Mouse (Mus musculus): ENCODE results near the gene Kcp.

The Kcp gene

DNA sequence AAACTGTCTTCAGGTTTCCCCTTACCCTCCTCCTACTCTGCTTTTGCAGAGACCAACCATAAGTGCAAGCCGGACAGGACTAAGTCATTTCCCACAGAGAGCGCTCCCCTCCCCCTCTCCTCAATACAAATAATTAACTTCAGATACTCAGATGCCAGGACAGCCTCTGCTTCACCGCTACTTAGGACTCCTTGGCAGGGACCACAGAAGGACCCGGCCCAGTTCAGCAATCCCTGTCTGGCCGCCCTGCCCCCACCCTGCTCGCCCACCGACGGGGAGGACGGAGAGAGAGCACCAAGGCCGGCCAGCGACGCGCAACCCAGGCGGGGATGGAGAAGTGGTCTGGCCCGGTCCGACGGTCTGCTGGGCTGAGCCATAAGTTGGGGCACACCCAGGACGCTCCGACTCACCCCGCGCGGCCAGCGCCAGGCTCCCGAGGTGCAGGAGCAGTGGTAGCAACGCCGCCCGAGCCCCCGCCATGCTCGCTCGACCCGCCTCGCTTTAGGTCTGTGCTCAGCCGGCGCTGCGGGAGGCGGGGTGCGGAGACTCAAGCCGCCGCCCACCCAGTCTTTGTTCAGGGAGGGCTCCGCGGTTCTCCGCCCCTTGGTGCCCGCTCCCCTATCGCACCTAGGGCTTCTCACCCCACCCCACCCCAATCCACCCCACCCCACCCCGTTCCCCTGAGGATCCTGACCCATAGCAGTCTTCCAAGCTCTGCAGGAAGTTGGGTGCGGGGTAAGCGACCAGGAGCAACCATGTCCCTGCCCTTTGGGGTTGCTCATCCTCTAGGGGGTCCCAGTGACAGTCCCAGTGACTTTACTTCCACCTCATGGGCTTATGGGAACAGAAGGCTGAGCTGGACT lies at the start of gene Kcp:
TSS of gene Kcp (minus strand) at position 506 of the 863 bp plus-strand sequence.
- peak; percentile 73 for DNase-seq (ENCODE audit: low spot score)

DNA sequence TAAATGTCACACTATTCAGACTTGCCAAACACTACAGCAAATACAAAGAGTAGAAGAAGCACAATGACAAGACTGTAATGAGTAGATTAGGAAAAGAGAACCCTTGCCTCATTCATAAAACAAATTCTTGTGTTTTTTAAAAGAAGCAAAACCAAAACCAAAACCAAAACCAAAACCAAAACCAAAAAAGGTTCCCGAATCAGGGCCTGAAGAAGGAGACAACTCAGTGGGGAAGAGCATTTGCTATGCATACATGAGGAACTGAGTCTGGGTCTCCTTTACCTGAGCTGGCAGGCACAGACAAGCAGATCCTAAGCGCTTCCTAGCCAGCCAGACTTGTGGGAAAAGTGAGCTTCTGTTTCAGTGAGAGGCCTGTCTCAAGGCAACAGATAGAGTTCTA lies 49.4 kb upstream of the Kcp start:
- no peak for DNase-seq (ENCODE audit: low spot score)

DNA sequence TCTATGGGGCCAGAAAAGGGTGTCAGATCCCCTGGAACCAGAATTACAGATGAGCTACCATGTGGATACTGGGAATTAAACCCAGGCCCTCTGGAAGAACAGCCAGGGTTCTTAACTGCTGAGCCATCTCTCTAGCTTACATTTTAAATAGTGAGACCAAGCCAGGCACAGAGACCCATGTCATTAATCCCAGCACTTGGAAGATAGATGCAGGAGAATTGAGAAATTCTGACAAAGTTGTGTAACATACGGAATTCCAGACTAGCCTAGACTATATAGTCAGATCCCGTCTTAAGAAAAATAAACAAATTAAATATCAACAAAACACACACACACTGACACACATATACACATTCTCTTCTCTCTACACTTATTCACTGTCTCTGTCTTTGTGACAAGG lies 44.8 kb upstream of the Kcp start:
- DNase-seq (ENCODE audit: low spot score) = no peak

DNA sequence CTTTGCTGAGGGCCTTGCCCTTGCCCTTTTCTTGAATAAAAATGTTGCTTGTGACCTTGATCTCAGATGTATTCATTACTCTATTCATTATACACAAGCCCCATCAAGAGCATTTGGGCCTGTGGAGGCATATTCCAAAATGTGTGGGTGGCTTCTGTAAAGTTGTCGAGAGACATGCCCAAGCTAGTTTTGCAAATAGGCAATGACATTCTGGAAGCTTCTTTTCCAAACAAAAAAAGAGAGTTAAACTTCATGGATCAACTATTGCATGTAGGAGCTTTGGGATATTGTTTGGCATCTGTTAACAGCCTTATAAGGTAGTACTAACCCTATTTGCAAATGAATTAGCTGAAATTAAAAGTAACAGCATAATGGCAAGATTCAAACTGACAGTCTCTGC lies 40.3 kb upstream of the Kcp start:
- no peak for DNase-seq (ENCODE audit: low spot score)

DNA sequence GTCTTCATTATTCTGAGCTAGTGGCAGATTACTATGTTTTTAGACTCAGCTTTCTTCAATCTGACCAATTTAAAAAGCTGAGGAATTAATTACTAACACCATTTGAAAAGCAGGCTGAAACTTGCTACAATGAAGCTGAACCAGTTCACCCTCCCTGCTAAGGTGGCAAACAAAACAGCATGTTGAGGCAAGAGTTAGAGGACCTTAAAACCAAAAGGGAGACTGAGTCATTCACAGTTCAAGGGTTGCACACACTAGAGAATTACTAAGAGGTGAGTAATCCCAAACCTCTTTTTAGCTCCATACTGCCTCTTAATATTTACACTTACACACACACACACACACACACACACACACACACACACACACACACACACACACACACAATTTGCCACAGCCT lies 39.8 kb upstream of the Kcp start:
- DNase-seq (ENCODE audit: low spot score) = no peak

DNA sequence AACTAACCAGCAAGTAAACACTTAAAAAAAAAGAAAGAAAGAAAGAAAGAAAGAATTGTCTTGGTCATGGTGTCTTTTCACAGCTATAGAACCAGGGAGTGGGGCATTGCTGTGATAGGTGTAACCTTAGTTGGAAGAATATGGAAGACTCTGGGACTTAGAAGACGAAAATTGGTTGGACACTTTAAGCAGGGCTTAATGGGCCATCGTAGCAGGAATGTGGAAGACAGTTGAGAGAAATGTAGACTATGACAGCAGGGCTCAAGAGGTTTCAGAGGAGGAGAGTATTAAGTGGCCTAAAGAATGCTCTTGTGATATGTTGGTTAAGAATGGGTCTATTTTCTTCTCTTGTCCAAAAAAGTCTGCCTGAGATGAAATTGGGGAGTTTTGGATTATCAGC lies 37.9 kb upstream of the Kcp start:
- DNase-seq (ENCODE audit: low spot score) = no peak

DNA sequence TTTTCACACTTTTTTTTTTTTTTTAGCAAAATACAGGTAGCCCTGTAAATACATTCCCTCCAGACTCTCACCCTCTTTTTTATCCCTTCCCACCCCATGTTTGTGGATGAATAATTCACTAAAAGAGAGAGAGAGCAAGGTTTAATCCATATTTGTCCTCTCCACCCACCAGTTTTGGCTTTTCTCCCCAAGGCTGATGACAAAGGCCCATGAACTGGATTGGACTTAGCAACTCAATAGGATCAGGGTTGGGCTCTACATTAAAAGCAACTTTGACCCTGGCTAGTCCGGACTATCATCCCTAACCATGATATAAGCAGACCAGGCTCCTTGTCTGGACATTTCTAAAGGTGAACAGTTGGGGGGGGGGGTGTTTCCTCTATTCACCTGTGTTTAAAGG lies 33.2 kb upstream of the Kcp start:
- no peak for DNase-seq (ENCODE audit: low spot score)

DNA sequence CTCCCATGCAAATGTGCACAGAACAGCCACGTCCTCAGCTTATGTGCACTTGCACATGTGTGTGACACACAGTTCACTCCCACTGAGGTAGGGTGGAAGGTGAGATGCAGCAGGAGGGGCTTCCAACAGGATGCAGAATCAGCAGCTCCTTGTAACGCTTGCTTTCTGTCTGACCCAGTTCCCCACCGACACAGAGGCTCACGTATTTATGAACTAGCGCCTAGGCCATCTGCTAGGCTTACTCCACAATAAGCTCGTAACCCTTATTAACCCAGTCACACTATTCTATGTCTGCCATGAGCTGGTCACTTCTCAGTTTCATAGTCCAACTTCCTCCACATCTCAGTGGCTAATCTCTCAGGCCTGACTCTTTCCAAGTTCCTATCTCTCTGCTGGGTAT lies 32.5 kb upstream of the Kcp start:
- DNase-seq (ENCODE audit: low spot score) = no peak

DNA sequence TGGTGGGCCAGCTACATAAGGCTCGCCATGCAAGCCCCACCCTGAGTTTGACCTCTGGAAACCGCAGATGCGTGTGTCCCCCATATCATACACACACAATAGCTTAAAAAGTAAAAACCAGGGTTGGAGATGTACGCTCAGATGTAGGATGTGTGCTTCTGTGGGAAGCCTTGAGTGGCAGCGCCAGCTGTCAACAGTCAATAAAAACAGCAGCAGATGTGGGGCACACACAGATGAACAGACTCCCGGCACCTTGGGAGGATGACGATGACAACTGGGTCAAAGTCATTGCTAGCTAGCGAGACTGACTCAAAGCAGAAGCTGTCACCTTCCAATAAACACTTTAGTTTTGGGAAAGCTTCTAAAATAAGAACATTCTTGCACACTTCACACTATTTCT lies 31.8 kb upstream of the Kcp start:
- DNase-seq (ENCODE audit: low spot score) = no peak

DNA sequence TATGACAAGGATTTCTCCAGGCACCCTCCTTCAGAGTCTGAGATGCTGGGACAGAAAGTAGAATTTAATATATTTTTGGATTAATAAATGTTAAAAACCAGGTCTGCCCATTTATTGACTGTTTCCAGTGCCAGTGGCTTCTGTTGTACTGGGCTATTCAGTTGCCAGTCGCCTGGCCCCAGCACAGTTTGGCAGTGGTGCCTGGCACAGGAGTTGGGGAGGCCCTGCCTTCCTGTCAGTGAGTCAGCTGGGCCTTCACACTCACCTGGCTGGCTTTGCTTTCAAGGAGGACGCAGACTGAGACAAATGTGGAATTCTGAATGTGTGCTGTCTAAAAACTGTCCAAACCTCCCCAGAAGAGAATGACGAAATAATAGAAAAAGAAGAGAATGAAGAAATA lies 29.5 kb upstream of the Kcp start:
- no peak for DNase-seq (ENCODE audit: low spot score)

DNA sequence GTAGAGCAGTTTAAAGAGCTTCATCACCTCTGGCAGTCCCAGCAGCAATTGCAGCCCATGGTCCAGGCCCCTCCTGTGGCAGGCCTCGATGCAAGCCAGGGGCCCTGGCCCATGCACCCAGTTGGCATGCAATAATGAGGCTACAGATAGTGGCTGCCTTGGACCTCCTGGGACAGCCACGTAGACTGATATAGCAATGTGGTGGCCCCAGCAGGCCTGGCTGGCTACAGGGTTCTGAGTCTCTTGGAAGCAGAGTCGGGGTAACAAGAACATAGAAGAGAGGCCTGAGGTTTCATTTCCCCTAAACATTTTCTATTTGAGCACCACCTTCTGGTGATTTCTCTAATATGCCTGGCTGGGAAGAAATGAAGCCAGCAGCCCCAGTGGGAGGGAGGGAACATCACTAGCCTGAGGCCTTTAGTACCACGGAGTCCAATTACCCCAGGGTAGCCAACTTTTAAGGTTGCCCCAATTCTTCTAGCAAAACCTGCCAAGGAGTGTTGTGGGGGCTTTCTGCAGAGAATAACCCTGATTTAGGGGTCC lies 29.0 kb upstream of the Kcp start:
- no peak for DNase-seq (ENCODE audit: low spot score)

DNA sequence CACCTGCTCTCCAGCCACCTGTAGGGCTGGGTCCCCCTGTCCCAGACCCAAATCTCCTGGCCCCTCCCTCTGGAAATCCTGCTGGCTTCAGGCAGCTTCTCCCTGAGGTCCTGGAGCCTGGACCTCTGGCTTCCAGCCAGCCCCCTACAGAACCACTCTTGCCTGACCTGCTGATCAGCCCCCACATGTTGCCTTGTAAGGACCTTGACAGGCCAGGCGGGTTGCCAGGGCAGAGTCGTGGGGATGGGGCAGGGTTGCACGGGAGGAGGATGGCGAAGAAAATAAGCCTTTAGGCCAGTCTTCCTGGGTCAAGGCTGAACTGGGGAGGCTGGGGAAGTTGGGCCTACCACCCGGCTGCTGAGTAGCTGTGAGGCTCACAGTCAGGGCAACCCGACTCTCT lies 27.6 kb upstream of the Kcp start:
- DNase-seq (ENCODE audit: low spot score) = peak; percentile 87

DNA sequence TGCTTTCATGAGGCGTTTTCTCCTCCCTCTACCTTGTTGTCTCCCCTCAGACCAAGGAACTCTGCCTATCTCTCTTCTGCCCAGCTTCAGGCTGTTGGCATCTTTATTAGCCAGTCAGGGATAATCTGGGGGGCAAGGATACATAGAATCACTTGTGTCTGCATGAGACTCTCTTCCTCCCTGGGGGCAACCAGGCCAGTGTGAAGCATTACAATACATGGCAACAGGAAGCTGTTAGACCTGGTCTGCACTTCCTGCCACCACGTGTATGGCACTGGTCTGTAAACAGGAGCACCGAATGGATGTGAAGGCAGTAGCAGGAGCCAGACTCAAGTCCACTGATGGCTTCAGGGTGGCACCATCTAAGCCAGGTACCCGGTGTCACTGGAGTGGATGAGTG lies 22.3 kb upstream of the Kcp start:
- no peak for DNase-seq (ENCODE audit: low spot score)

DNA sequence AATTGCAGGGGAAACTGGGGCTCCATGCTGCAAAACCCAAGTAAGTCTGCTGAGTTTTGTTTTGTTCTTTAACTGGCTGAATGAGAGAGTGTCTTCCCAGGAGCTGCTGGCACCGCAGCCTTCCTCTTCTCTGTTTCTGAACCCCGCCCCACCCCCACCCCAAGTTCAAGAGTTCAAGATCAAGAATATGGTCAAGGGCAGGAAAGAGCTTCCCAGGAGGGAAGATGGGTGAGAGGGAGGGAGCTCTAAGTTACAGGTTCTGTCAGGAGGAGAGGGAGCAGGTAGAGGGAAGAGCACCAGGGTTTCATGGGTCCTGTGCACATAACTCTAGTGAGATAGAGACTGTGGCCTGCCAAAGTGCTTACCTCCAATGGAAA lies 21.7 kb upstream of the Kcp start:
- DNase-seq (ENCODE audit: low spot score) = no peak

DNA sequence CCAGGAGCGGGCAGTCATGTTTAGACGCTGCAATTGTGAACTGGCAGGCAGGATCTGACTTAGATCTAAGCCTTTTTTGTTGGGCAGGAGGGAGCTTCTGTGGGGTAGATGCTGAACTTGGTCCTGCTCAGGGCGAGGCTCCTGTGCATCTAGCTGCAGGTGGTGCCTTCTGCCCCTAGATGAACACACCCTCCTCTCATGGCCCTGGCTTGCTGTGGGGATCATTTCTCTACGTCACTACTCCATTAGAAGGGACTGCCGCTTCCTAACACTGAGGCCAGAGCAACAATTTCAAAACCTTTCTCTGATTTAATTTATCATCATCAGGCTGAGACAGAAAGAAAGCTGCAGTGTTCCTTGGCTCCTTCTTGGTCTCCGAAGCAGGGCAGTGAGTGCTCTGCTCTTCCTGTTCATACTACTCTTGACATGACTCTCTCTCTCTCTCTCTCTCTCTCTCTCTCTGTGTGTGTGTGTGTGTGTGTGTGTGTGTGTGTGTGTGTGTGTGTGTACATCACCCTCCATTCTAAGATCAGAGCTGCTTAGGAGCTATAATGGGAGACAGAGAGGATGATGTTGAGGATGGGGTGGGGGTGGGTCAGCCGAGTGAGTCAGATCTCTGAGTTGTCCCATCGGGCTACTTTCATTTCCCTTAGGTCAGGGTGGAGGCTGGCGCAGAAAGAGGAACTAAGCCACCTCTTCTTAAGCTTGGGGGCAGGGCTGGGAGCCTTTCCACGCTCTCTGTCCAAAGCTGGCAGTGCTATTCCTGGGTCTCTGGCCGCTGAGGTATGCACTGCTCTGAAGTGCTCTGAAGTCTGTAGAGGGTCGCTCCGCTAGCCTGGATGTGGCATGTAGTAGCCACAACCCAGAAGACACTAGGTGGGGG lies 21.1 kb upstream of the Kcp start:
- DNase-seq (ENCODE audit: low spot score) = no peak

DNA sequence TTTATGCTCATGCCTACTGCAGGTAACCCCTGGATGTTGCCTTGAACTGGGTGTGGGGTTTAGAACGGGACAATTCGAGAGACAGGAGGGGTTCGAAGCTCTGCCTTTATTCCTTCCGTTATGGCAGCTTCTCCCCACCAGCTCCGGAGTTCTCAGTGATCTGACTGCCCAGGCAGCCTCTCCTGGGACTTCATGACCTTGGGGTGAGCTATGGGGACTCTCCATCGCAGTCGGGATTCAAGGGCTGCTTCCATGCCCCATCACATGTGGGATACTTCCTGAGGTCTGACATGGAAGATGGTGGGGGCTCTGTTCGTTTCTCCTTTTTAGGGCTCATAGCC lies 20.4 kb upstream of the Kcp start:
- no peak for DNase-seq (ENCODE audit: low spot score)

DNA sequence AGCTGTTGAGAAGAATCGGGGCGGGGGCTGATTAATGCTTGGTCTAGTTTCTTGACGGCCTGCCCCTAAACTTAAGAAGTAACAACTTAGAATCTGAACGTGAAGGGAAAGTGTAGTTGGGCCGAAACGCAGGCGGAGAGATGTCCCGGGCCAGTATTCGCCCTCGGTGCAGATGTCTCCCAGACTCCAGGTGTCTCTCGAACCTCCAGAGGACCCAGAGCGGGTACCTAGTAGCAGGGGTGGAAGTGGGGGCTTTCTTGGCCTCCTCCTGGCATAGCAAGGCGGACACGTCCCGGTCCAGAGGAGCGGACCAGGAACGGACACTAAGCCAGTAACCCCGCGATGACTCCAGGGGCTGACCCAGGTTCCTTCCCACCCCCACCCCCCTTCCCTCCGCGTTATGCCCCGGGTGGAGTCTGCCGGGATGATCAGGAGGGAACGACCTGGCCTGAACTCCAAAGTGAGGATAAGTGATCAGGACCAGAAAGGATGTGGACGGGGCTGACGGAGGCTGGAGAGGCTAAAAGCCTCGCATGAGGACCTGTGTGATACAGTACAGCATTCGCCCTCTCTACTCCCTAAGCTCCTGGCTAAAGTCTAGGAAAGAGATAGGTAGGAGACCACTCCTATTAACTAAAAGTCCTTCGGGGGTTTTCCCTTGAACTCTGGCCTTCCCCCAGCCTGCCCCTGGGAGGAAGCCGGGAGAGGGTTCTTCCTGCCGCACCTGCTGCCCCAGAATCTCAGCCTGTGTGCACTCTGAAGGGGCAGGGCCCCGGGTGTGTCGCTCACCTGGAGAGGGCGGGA lies 19.8 kb upstream of the Kcp start:
- no peak for DNase-seq (ENCODE audit: low spot score)

DNA sequence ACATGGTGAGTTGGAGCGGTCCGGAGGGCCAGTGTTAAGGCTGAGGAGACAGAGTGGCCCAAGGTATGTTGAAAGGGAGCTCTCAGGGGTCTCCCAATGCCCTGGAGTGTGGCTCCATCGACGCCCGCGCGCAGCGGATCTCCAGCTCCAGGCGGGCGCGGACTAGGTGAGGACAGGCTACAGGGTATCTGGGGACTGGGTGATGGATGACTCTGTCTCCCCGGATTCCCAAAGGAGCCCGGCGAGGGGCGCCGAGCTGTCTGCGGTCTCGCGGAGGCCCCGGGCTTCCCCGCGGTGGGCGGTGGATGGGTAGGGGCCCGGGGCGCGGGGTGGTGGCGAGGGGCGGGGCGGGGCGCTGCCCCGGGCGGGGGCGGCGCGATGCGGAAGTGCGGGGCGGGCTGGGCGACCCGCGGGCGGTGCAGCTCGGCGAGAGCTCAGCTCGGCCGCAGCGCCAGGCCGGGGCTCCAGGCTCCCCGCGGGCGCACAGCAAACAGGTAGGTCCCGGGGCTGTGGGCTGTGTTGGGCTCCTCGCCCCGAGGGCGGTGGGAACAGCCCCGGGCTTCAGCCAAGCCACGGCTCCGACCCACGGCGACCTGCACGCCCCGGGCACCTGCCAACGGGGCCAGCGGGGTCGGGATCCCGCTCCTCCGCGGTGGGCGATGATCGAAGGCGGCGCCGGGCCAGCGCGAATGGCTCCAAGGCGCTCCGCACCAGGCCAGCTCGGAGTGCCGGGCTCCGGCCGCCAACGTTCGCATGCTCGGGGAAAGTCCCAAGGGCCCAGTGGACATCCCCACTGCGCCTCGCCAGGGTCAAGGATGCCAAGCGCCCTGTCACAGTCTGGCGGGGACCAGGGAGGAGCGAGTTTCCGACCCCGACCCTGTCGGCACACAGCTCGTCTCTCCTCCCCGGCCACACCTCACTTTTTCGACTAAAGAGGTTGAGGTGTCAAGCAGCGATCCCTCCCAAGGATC lies 18.8 kb upstream of the Kcp start, which contains the start of gene Irf5:
TSS of gene Irf5 (plus strand) at position 345 of the 971 bp plus-strand sequence.
- DNase-seq (ENCODE audit: low spot score) = no peak

DNA sequence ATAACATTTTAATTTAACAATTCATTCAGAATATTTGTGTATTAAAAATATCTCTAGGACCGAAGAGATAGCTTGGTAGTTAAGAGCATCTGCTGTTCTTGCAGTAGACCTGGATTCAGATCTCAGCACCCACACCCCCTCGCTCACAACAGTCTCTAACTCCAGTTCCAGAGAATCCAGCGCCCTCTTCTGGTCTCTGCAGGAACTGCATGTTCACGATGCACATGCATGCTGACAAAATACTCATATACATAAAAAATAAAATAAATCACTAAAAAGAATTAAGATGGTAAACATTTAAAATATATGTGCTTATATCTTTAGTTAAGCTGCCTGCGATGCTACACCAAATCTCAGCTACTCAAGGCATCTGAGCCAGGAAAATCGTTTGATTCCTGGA lies 17.5 kb upstream of the Kcp start:
- no peak for DNase-seq (ENCODE audit: low spot score)

DNA sequence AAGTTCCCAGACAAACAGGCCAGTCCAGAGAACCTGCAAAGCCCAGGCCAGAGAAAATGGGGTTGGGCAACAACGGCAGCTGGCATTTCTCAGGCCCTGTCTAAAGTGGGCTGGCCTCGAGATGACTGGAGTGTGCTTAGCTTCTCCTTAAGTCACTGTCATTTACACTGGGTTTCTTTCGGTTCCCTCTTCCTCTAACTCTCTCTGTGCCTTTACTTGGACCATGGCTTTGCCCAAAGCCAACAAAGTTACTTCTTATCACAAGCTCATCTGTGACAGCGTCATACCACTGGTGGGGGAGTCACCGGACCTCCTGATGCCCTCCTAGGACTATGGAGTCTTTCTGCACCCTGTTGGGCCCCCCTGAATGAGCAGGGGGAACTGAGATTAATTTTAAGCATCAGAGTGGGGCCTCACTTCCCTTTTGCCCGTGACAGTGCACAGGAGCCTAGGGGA lies 16.3 kb upstream of the Kcp start:
- no peak for DNase-seq (ENCODE audit: low spot score)
